Mouse (Mus musculus) MEL (cell line): ENCODE measurements around the gene Slc5a2. TPM values are rescaled to one million over a fixed set of nuclear protein-coding genes. Genes with fewer than 3 reads are reported as not detected.

Source experiments
- DNase-seq: peaks from one replicate; pipeline ENCODE4 v3.0.0; 2011; ENCODE audit warnings: low read depth, low spot score
- H3K27ac ChIP-seq: 2 replicates; pipeline ENCODE4 v1.5.1; 2012; ENCODE audit warnings: low read depth, mild to moderate bottlenecking, control low read depth, low read length, moderate library complexity; ENCODE audit not compliant: control insufficient read depth
- H3K27me3 ChIP-seq, 2 experiments: fragments of 150-350 bp in 1 of 2; sonication (generic) in 1 of 2; 2 replicates each; pipeline ENCODE4 v1.6.1; 2012; ENCODE audit warnings: low read length in 2 of 2, mild to moderate bottlenecking in 2 of 2, improper control_type of control experiment in 1 of 2, moderate library complexity in 1 of 2; ENCODE audit not compliant: insufficient read depth in 2 of 2, control insufficient read depth in 1 of 2
- H3K36me3 ChIP-seq, 2 experiments: 2 replicates each; pipeline ENCODE4 v1.6.1; 2012 to 2014; ENCODE audit warnings: low read length in 2 of 2, improper control_type of control experiment in 1 of 2, inconsistent platforms in 1 of 2, mild to moderate bottlenecking in 1 of 2; ENCODE audit not compliant: insufficient read depth in 2 of 2, control insufficient read depth in 1 of 2
- H3K4me1 ChIP-seq, 2 experiments: fragments of 150-350 bp in 1 of 2; sonication (generic) in 1 of 2; 2 replicates each; pipeline ENCODE4 v1.6.1; 2012; ENCODE audit warnings: low read length in 2 of 2, improper control_type of control experiment in 1 of 2, mild to moderate bottlenecking in 1 of 2; ENCODE audit not compliant: insufficient read depth in 2 of 2, control insufficient read depth in 1 of 2
- H3K4me3 ChIP-seq, 2 experiments: fragments of 150-350 bp in 1 of 2; sonication (generic) in 1 of 2; 2 replicates each; pipeline ENCODE4 v1.5.1; 2012; ENCODE audit warnings: low read depth in 2 of 2, low read length in 2 of 2, mild to moderate bottlenecking in 2 of 2, moderate library complexity in 2 of 2, control low read depth in 1 of 2, improper control_type of control experiment in 1 of 2; ENCODE audit not compliant: control insufficient read depth in 1 of 2, insufficient read depth in 1 of 2
- H3K79me2 ChIP-seq: 2 replicates; pipeline ENCODE4 v1.6.1; 2012; ENCODE audit warnings: mild to moderate bottlenecking, low read length, moderate library complexity; ENCODE audit not compliant: control insufficient read depth, poor library complexity, insufficient read depth
- H3K9ac ChIP-seq: 2 replicates; pipeline ENCODE4 v1.6.1; 2012; ENCODE audit warnings: low read depth, mild to moderate bottlenecking, control low read depth, low read length, moderate library complexity; ENCODE audit not compliant: control insufficient read depth, poor library complexity, severe bottlenecking
- H3K9me3 ChIP-seq: fragments of 150-350 bp; sonication (generic); replicated peaks from 2 replicates; pipeline ENCODE4 v1.6.1; 2012; ENCODE audit warnings: mild to moderate bottlenecking, low read length, improper control_type of control experiment, moderate library complexity; ENCODE audit not compliant: insufficient read depth
- BHLHE40 ChIP-seq: IDR thresholded peaks from 2 replicates; pipeline ENCODE4 v1.6.1; 2012; ENCODE audit warnings: low read depth, mild to moderate bottlenecking, inconsistent platforms, low read length, improper control_type of control experiment, borderline replicate concordance
- CHD1 ChIP-seq: IDR thresholded peaks from 2 replicates; pipeline ENCODE4 v1.6.1; 2012; ENCODE audit warnings: low read depth, mild to moderate bottlenecking, inconsistent platforms, low read length, improper control_type of control experiment
- CHD2 ChIP-seq: IDR thresholded peaks from 2 replicates; pipeline ENCODE4 v1.6.1; 2011; ENCODE audit warnings: low read length, improper control_type of control experiment
- E2F4 ChIP-seq: IDR thresholded peaks from 2 replicates; pipeline ENCODE4 v1.6.1; 2011; ENCODE audit warnings: low read depth, low read length, improper control_type of control experiment, borderline replicate concordance
- ELF1 ChIP-seq: IDR thresholded peaks from 2 replicates; pipeline ENCODE4 v1.6.1; 2014; ENCODE audit warnings: low read depth, mild to moderate bottlenecking, inconsistent platforms, low read length, improper control_type of control experiment, moderate library complexity
- EP300 ChIP-seq, 2 experiments: IDR thresholded peaks; 2 replicates each; pipeline ENCODE4 v1.6.1; 2011; ENCODE audit warnings: improper control_type of control experiment in 2 of 2, low read length in 2 of 2, low read depth in 1 of 2, mild to moderate bottlenecking in 1 of 2
- GABPA ChIP-seq: IDR thresholded peaks from 2 replicates; pipeline ENCODE4 v1.6.1; 2012; ENCODE audit warnings: low read depth, mild to moderate bottlenecking, inconsistent platforms, low read length, improper control_type of control experiment, moderate library complexity
- JUND ChIP-seq: IDR thresholded peaks from 2 replicates; pipeline ENCODE4 v1.6.1; 2011; ENCODE audit warnings: low read depth, mild to moderate bottlenecking, improper control_type of control experiment, low read length
- KAT2A ChIP-seq: conservative IDR thresholded peaks from 2 replicates; pipeline ENCODE4 v1.6.1; 2012; ENCODE audit warnings: low read depth, low read length, improper control_type of control experiment, inconsistent platforms
- MAFK ChIP-seq: IDR thresholded peaks from 2 replicates; pipeline ENCODE4 v1.6.1; 2011; ENCODE audit warnings: low read depth, mild to moderate bottlenecking, low read length, improper control_type of control experiment, borderline replicate concordance
- MAZ ChIP-seq: IDR thresholded peaks from 2 replicates; pipeline ENCODE4 v1.6.1; 2012; ENCODE audit warnings: low read depth, mild to moderate bottlenecking, inconsistent platforms, low read length, improper control_type of control experiment
- MXI1 ChIP-seq: IDR thresholded peaks from 2 replicates; pipeline ENCODE4 v1.6.1; 2011; ENCODE audit warnings: mild to moderate bottlenecking, low read depth, low read length, improper control_type of control experiment
- MYB ChIP-seq: IDR thresholded peaks from 2 replicates; pipeline ENCODE4 v1.6.1; 2011; ENCODE audit warnings: mild to moderate bottlenecking, low read depth, low read length, improper control_type of control experiment
- MYC ChIP-seq: IDR thresholded peaks from 2 replicates; pipeline ENCODE4 v1.6.1; 2011; ENCODE audit warnings: low read depth, mild to moderate bottlenecking, low read length, improper control_type of control experiment, moderate library complexity
- NRF1 ChIP-seq: IDR thresholded peaks from 2 replicates; pipeline ENCODE4 v1.6.1; 2014; ENCODE audit warnings: low read depth, mild to moderate bottlenecking, inconsistent platforms, low read length, improper control_type of control experiment, moderate library complexity; ENCODE audit not compliant: poor library complexity, insufficient read depth, severe bottlenecking
- POLR2AphosphoS2 ChIP-seq: IDR thresholded peaks from 2 replicates; pipeline ENCODE4 v1.6.1; 2011; ENCODE audit warnings: low read length, improper control_type of control experiment
- RCOR1 ChIP-seq: IDR thresholded peaks from 2 replicates; pipeline ENCODE4 v1.6.1; 2012; ENCODE audit warnings: low read depth, mild to moderate bottlenecking, inconsistent platforms, low read length, improper control_type of control experiment
- SMC3 ChIP-seq: IDR thresholded peaks from 2 replicates; pipeline ENCODE4 v1.6.1; 2011; ENCODE audit warnings: low read depth, low read length, improper control_type of control experiment
- TAL1 ChIP-seq: IDR thresholded peaks from 2 replicates; pipeline ENCODE4 v1.6.1; 2012; ENCODE audit warnings: mild to moderate bottlenecking, inconsistent platforms, low read length, moderate library complexity, mixed read lengths
- TBP ChIP-seq: IDR thresholded peaks from 2 replicates; pipeline ENCODE4 v1.8.0; 2011; ENCODE audit warnings: low read depth, low read length, improper control_type of control experiment
- UBTF ChIP-seq: IDR thresholded peaks from 2 replicates; pipeline ENCODE4 v1.6.1; 2012; ENCODE audit warnings: low read depth, mild to moderate bottlenecking, inconsistent platforms, low read length, improper control_type of control experiment, moderate library complexity, borderline replicate concordance; ENCODE audit not compliant: insufficient read depth
- USF1 ChIP-seq: IDR thresholded peaks from 2 replicates; pipeline ENCODE4 v1.6.1; 2014; ENCODE audit warnings: low read depth, mild to moderate bottlenecking, inconsistent platforms, low read length, improper control_type of control experiment, moderate library complexity
- USF2 ChIP-seq, 2 experiments: IDR thresholded peaks; 2 replicates each; pipeline ENCODE4 v1.6.1; 2011 to 2012; ENCODE audit warnings: improper control_type of control experiment in 2 of 2, low read length in 2 of 2, borderline replicate concordance in 1 of 2, inconsistent platforms in 1 of 2, low read depth in 1 of 2, mild to moderate bottlenecking in 1 of 2; ENCODE audit not compliant: insufficient read depth in 1 of 2
- ZC3H11A ChIP-seq: IDR thresholded peaks from 2 replicates; pipeline ENCODE4 v1.6.1; 2012; ENCODE audit warnings: low read depth, mild to moderate bottlenecking, inconsistent platforms, low read length, improper control_type of control experiment
- polyA plus RNA-seq, 2 experiments: library from polyadenylated mRNA; stranded (reverse) in 1 of 2; unstranded in 1 of 2; fragments of >175 nt in 1 of 2; fragments of >200 nt in 1 of 2; gene quantifications; 2 replicates each; pipeline versions ENCODE4 v1.2.1 to v1.2.4; 2012; ENCODE audit warnings: low replicate concordance in 2 of 2, low read depth in 1 of 2; ENCODE audit not compliant: insufficient read length in 2 of 2, insufficient read depth in 1 of 2, missing spikeins in 1 of 2
- total RNA-seq: library from RNA; depleted of rRNA; stranded (reverse); fragments of 300-350 nt; gene quantifications from 2 replicates; pipeline ENCODE4 v1.2.3, GENCODE M21; 2012

Slc5a2 gene
- total and polyA plus RNA-seq, 3 experiments: 0.25 to 0.58 TPM; not detected in 1

- Histone ChIP-seq H3K4me3 (no peak overlapping the region), H3K27me3 (no peaks in the 10 kb centered on the region), H3K9ac (no peak overlapping the region), H3K27ac (no peak overlapping the region), H3K79me2 (no peaks in the 10 kb centered on the region), H3K9me3 (no peaks in the 10 kb centered on the region), H3K36me3 (no peaks in the 10 kb centered on the region), H3K4me1 (no peaks in the 10 kb centered on the region)
- no peak for DNase-seq
- TF ChIP-seq KAT2A (no peak), MAZ (no peak), EP300 (IDR thresholded peaks at IDR 0.05; ENCODE audit: low read depth in 1 of 2, low read length in 2 of 2) (no peak), CHD2 (no peak), USF1 (no peak), TBP (no peak), POLR2AphosphoS2 (no peak), TAL1 (no peak), E2F4 (no peak), ZC3H11A (no peak), NRF1 (no peak), BHLHE40 (no peak), GABPA (no peak), JUND (no peak), MYC (no peak), RCOR1 (no peak), UBTF (no peak), CHD1 (no peak), SMC3 (no peak), MXI1 (no peak)
Observed at GRCm38 (mm10) chr7:128245547-128245946, 19.9 kb upstream of the Slc5a2 start.

- Histone ChIP-seq H3K4me3 (no peak within 1 kb of the TSS), H3K9ac (no peak within 1 kb of the TSS), H3K79me2 (no peaks in the 10 kb centered on the region), H3K36me3 (no peaks in the 10 kb centered on the region), H3K27ac (no peak within 1 kb of the TSS), H3K27me3 (no peaks in the 10 kb centered on the region), H3K4me1 (no peaks in the 10 kb centered on the region), H3K9me3 (no peaks in the 10 kb centered on the region)
- DNase-seq: no peak
- no peak for TF ChIP-seq MYC
- TF ChIP-seq ELF1: no peak
- no peak for TF ChIP-seq MAFK
- TF ChIP-seq USF2 (IDR thresholded peaks at IDR 0.05; ENCODE audit: borderline replicate concordance in 1 of 2, insufficient read depth in 1 of 2, low read depth in 1 of 2, low read length in 2 of 2): no peak
- no peak for TF ChIP-seq SMC3
- TF ChIP-seq MYB: no peak
- no peak for TF ChIP-seq BHLHE40
Observed at GRCm38 (mm10) chr7:128246496-128247391, 18.7 kb upstream of the Slc5a2 start, which contains the start of gene Tgfb1i1. Tgfb1i1 (plus strand) TSS chr7:128246812.
